Mouse (Mus musculus): ENCODE results near the gene Olfr1180. TPM values are rescaled to one million over a fixed set of nuclear protein-coding genes. Genes with fewer than 3 reads are reported as not detected.
"Not testable (repeated sequence)": the region's sequence is repeated elsewhere in the genome, so short reads cannot be mapped to it uniquely, and the experiment has no call there.

The Olfr1180 gene
- not detected in 2 replicates for polyA plus RNA-seq (2015; fragmentation: Nextera tagmentation; extraction: Ambion mirVana)

- no peaks in the 10 kb centered on the region for H3K4me1 ChIP-seq (replicated peaks)
- H3K4me3 ChIP-seq (replicated peaks), result no peak within 1 kb of the TSS
- no peaks in the 10 kb centered on the region for H3K27me3 ChIP-seq
- H3K4me2 ChIP-seq, result no peak within 1 kb of the TSS
- ATAC-seq (ENCODE audit: low read depth) (no peak), DNase-seq (no peak)
- no peaks in the 10 kb centered on the region for H3K9me3 ChIP-seq (replicated peaks)
- no peaks in the 10 kb centered on the region for H3K36me3 ChIP-seq
- 48% methylated on average over 2 of the region's 2 CpGs for WGBS (ENCODE audit: insufficient replicate concordance)
- H3K27ac ChIP-seq, result no peak within 1 kb of the TSS
- H3K9ac ChIP-seq, result no peak within 1 kb of the TSS
Measured at GRCm38 (mm10) chr2:88419051-88419450, at the start of gene Olfr1180. TSS of gene Olfr1180 (minus strand) at chr2:88419151.

- 45% methylated on average over 1 of the region's 1 CpGs for WGBS (ENCODE audit: insufficient replicate concordance)
- H3K4me1 ChIP-seq (replicated peaks); H3K27ac ChIP-seq; DNase-seq; H3K9me3 ChIP-seq (replicated peaks); H3K4me2 ChIP-seq; ATAC-seq (ENCODE audit: low read depth); H3K9ac ChIP-seq; H3K27me3 ChIP-seq; H3K4me3 ChIP-seq (replicated peaks); H3K36me3 ChIP-seq: not testable (repeated sequence)
Measured at GRCm38 (mm10) chr2:88454567-88454966, 35.6 kb upstream of the Olfr1180 start, which contains the start of gene Olfr1183. TSS of gene Olfr1183 (plus strand) at chr2:88454867.

GRCm38 (mm10) chr2:88449031-88449430, 30.1 kb upstream of the Olfr1180 start, which contains the start of gene Gm13757:
TSS of gene Gm13757 (minus strand) at chr2:88449131.
- H3K9ac ChIP-seq, result no peak within 1 kb of the TSS

GRCm38 (mm10) chr2:88426071-88426470, 7.1 kb upstream of the Olfr1180 start, which contains the start of gene Olfr1181:
TSS of gene Olfr1181 (minus strand) at chr2:88426171.
- no peaks in the 10 kb centered on the region for H3K9me3 ChIP-seq (replicated peaks)
- H3K4me1 ChIP-seq (replicated peaks), result no peaks in the 10 kb centered on the region
- no peak within 1 kb of the TSS for H3K4me3 ChIP-seq (replicated peaks)
- no peak for DNase-seq
- no peak for ATAC-seq (ENCODE audit: low read depth)
- H3K36me3 ChIP-seq, result no peaks in the 10 kb centered on the region
- H3K27me3 ChIP-seq, result no peaks in the 10 kb centered on the region
- H3K27ac ChIP-seq, result no peak within 1 kb of the TSS
- H3K9ac ChIP-seq, result no peak within 1 kb of the TSS
- 59% methylated on average over 1 of the region's 1 CpGs for WGBS (ENCODE audit: insufficient replicate concordance)
- no peak within 1 kb of the TSS for H3K4me2 ChIP-seq

More at GRCm38 (mm10) chr2:88449031-88449430, 30.1 kb upstream of the Olfr1180 start, which contains the start of gene Gm13757:
- ATAC-seq (ENCODE audit: low read depth), result no peak
- no peaks in the 10 kb centered on the region for H3K9me3 ChIP-seq (replicated peaks)
- no peak for DNase-seq
- no peak within 1 kb of the TSS for H3K4me2 ChIP-seq
- no peaks in the 10 kb centered on the region for H3K36me3 ChIP-seq
- H3K27ac ChIP-seq, result no peak within 1 kb of the TSS
- H3K4me3 ChIP-seq (replicated peaks), result no peak within 1 kb of the TSS
- no peaks in the 10 kb centered on the region for H3K27me3 ChIP-seq
- 50% methylated on average over 1 of the region's 1 CpGs for WGBS (ENCODE audit: insufficient replicate concordance)
- no peaks in the 10 kb centered on the region for H3K4me1 ChIP-seq (replicated peaks)

- H3K27ac ChIP-seq, result no peak within 1 kb of the TSS
Measured at GRCm38 (mm10) chr2:88406353-88406752, 12.6 kb downstream of the Olfr1180 start, which contains the start of gene Olfr1179. TSS of gene Olfr1179 (minus strand) at chr2:88406453.

GRCm38 (mm10) chr2:88386762-88387161, 32.2 kb downstream of the Olfr1180 start, which contains the start of gene Olfr1178:
TSS of gene Olfr1178 (plus strand) at chr2:88387062.
- H3K4me2 ChIP-seq, result no peak within 1 kb of the TSS
- H3K4me3 ChIP-seq (replicated peaks), result no peak within 1 kb of the TSS
- WGBS (ENCODE audit: insufficient replicate concordance), result 61% methylated on average over 1 of the region's 1 CpGs
- no peaks in the 10 kb centered on the region for H3K4me1 ChIP-seq (replicated peaks)
- H3K27me3 ChIP-seq, result no peaks in the 10 kb centered on the region
- H3K27ac ChIP-seq, result no peak within 1 kb of the TSS
- no peak within 1 kb of the TSS for H3K9ac ChIP-seq
- H3K9me3 ChIP-seq (replicated peaks), result no peaks in the 10 kb centered on the region
- ATAC-seq (ENCODE audit: low read depth) (no peak), DNase-seq (no peak)
- no peaks in the 10 kb centered on the region for H3K36me3 ChIP-seq

More at GRCm38 (mm10) chr2:88406353-88406752, 12.6 kb downstream of the Olfr1180 start, which contains the start of gene Olfr1179:
- WGBS (ENCODE audit: insufficient replicate concordance), result 58% methylated on average over 3 of the region's 3 CpGs
- DNase-seq, result no peak
- H3K36me3 ChIP-seq, result no peaks in the 10 kb centered on the region
- no peaks in the 10 kb centered on the region for H3K27me3 ChIP-seq
- no peak within 1 kb of the TSS for H3K4me2 ChIP-seq
- no peaks in the 10 kb centered on the region for H3K9me3 ChIP-seq (replicated peaks)
- H3K4me3 ChIP-seq (replicated peaks), result no peak within 1 kb of the TSS
- no peak within 1 kb of the TSS for H3K9ac ChIP-seq
- no peaks in the 10 kb centered on the region for H3K4me1 ChIP-seq (replicated peaks)
- no peak for ATAC-seq (ENCODE audit: low read depth)

Other genes with a start within 250 kb of the Olfr1180 start
- gene Olfr1168, start 237.3 kb downstream of the Olfr1180 start, polyA plus RNA-seq (2015; fragmentation: Nextera tagmentation; extraction: Ambion mirVana), result not detected in 2 replicates
- gene Olfr1170, start 190.8 kb downstream of the Olfr1180 start, polyA plus RNA-seq (2015; fragmentation: Nextera tagmentation; extraction: Ambion mirVana), result not detected in 2 replicates
- not detected in 2 replicates for gene Olfr1173, start 139.3 kb downstream of the Olfr1180 start, polyA plus RNA-seq (2015; fragmentation: Nextera tagmentation; extraction: Ambion mirVana)
- not detected in 2 replicates for gene Olfr1174-ps, start 104.0 kb downstream of the Olfr1180 start, polyA plus RNA-seq (2015; fragmentation: Nextera tagmentation; extraction: Ambion mirVana)
- not detected in 2 replicates for gene Olfr1175-ps, start 91.9 kb downstream of the Olfr1180 start, polyA plus RNA-seq (2015; fragmentation: Nextera tagmentation; extraction: Ambion mirVana)
- gene Olfr1176, start 82.4 kb downstream of the Olfr1180 start, polyA plus RNA-seq (2015; fragmentation: Nextera tagmentation; extraction: Ambion mirVana), result not detected in 2 replicates
- not detected in 2 replicates for gene Olfr1177-ps, start 72.7 kb downstream of the Olfr1180 start, polyA plus RNA-seq (2015; fragmentation: Nextera tagmentation; extraction: Ambion mirVana)
- gene Olfr1178, start 32.1 kb downstream of the Olfr1180 start, polyA plus RNA-seq (2015; fragmentation: Nextera tagmentation; extraction: Ambion mirVana), result not detected in 2 replicates
- not detected in 2 replicates for gene Olfr1179, start 12.7 kb downstream of the Olfr1180 start, polyA plus RNA-seq (2015; fragmentation: Nextera tagmentation; extraction: Ambion mirVana)
- gene Olfr1181, start 7.0 kb upstream of the Olfr1180 start, polyA plus RNA-seq (2015; fragmentation: Nextera tagmentation; extraction: Ambion mirVana), result not detected in 2 replicates
- not detected in 2 replicates for gene Gm13757, start 30.0 kb upstream of the Olfr1180 start, polyA plus RNA-seq (2015; fragmentation: Nextera tagmentation; extraction: Ambion mirVana)
- not detected in 2 replicates for gene Olfr1183, start 35.7 kb upstream of the Olfr1180 start, polyA plus RNA-seq (2015; fragmentation: Nextera tagmentation; extraction: Ambion mirVana)
- not detected in 2 replicates for gene Olfr1184, start 64.4 kb upstream of the Olfr1180 start, polyA plus RNA-seq (2015; fragmentation: Nextera tagmentation; extraction: Ambion mirVana)
- not detected in 2 replicates for gene Olfr1185-ps1, start 74.2 kb upstream of the Olfr1180 start, polyA plus RNA-seq (2015; fragmentation: Nextera tagmentation; extraction: Ambion mirVana)
- gene Olfr1186, start 99.4 kb upstream of the Olfr1180 start, polyA plus RNA-seq (2015; fragmentation: Nextera tagmentation; extraction: Ambion mirVana), result not detected in 2 replicates
- not detected in 2 replicates for gene Olfr1188, start 137.8 kb upstream of the Olfr1180 start, polyA plus RNA-seq (2015; fragmentation: Nextera tagmentation; extraction: Ambion mirVana)
- gene Olfr1189, start 167.3 kb upstream of the Olfr1180 start, polyA plus RNA-seq (2015; fragmentation: Nextera tagmentation; extraction: Ambion mirVana), result not detected in 2 replicates
- gene Olfr1191-ps1, start 221.4 kb upstream of the Olfr1180 start, polyA plus RNA-seq (2015; fragmentation: Nextera tagmentation; extraction: Ambion mirVana), result not detected in 2 replicates
- not detected in 2 replicates for gene Olfr1192-ps1, start 229.4 kb upstream of the Olfr1180 start, polyA plus RNA-seq (2015; fragmentation: Nextera tagmentation; extraction: Ambion mirVana)